Mouse (Mus musculus): Measurements from ENCODE around the gene Olfr228.
"Not testable (repeated sequence)": the region's sequence is repeated elsewhere in the genome, so short reads cannot be mapped to it uniquely, and the experiment has no call there.

Olfr228 gene

DNA sequence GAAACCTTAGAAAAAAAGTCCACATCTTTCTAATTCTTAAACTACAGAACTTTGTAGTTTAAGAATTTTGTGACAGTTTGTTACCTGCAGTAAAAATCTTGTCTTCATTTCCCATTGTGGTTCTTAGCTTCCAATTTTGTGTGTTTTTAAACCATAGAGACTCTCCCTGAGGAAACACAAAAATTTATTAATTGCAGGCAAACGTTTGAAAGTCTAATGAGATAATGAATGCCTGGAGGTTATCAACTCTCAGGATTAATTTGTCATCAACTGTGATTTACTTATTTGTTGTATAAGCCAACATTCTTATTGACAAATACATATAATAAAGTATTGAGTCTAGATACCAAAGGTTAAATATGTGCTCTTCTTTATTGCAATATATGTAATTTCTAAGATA, at the start of gene Olfr228:
Olfr228 (minus strand) TSS at position 101 of the 400 bp plus-strand sequence.
- DNase-seq = no peak

DNA sequence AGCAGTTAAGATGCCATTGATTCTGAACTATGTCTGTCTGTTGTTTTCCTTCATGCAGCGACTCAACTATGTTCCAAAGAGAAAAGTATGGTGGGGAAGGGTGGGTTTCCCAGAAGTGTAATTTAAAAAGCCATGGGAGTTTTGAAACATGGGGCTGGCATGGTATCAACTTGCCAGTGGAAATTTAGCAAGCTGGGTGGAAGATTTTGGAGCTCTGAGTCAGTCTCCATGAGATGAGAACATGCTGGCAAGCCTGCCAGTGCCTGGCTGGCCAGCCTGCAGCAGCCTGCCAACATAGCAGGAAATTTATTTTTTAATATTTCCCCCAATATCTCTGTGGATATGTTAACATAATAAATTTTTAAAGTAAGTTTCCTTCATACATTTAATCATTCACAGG, 43.8 kb upstream of the Olfr228 start:
- DNase-seq = no peak

DNA sequence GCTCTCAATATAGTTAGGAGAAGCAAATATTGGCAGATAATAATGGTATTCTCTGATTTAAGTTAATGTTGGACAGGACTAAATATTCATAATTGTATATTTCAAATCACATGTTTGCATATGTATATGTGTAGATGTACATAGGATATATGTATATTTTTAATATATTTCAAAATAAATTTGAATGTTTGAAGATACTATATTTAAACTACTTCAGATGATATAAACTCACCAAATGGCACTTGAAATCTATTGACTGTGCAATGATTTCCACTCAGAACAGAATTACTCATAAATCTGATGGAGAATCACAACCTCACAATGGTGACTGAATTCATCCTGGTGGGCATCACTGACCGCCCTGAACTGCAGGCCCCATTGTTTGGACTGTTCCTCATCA, 21.0 kb upstream of the Olfr228 start, which contains the start of gene Olfr1076:
Olfr1076 (plus strand) TSS at position 301 of the 400 bp plus-strand sequence.
- no peak for DNase-seq

DNA sequence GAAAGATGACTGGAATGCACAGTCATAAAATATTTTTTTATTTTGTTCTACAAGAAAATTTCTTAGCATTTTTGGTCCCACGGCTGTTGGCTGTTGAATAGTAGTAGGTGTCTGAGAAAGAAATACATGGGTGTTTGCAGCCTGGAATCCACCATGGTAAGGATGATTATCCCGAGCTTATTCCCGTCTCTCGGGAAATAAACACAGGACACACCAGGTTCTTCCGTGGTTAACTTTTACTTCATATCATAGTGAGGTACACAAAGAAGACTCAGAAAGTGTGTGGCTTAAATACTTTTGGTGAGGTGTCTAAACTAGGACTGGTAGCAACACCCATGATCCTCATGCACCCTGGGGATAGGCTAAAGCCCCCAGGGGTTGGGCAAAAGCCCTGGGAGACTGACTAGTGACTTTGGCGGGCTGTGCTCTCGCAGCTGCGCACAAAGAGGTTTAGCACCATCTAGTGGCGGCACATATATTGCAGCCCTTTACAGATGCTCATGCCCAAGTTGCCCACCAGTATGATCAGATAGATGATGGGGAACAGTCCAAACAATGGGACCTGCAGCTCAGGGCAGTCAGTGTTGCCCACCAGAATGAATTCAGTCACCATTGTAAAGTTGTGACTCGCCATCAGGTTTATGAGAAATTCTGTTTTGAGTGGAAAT, 22.6 kb downstream of the Olfr228 start:
- DNase-seq = peak; percentile 86

DNA sequence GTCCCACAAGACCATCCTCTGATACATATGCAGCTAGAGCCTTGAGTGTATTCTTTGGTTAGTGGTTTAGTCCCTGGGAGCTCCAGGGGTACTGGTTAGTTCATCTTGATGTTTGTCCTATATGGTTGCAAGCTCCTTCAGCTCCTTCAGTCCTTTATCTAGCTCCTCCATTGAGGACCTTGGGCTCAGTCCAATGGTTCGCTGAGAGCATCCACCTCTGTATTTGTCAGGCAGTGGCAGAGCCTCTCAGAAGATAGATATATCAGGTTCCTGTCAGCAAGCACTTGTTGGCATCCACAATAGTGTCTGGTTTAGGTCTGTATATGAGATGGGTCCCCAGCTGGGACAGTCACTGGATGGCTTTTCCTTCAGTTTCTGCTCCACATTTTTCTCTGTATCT, 26.8 kb downstream of the Olfr228 start:
- DNase-seq = peak; percentile 39

DNA sequence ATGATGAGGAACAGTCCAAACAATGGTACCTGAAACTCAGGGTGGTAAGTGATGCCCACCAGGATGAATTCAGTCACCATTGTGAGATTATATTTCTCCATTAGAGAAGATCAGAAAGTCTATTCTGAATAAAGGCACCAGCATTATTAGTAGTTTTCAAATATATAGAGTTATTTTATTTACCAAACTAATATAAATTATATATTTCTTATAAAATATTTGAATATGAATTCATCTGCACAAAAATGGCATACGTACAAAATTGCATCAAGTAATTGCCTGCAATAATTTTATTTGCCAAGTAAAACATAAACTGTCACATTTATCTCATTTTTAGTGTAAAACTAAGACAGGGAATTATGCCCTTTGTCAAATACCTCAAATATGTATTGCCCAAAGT, 31.0 kb downstream of the Olfr228 start, which contains the start of gene Olfr1066:
Olfr1066 (minus strand) TSS at position 101 of the 400 bp plus-strand sequence.
- DNase-seq = no peak

DNA sequence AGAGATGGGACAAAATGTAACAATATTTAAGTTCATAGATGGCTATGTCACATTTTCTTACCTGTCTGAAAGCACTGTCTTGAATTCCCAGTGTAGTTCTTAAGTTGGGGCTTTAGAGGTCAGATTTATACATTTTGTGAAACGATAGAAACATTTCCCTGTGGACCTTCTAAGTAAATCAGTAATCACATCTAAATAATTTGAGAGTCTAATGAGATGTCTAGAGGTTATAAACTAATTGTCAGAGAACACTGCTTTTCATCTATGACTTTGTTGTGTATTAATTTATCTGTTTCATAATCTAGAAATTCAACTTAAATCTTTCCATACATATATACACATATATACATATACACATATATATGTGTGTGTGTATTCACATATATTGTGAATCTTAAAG, 36.7 kb downstream of the Olfr228 start, which contains the start of gene Olfr1065:
Olfr1065 (minus strand) TSS at position 101 of the 400 bp plus-strand sequence.
- not testable (repeated sequence) for DNase-seq

DNA sequence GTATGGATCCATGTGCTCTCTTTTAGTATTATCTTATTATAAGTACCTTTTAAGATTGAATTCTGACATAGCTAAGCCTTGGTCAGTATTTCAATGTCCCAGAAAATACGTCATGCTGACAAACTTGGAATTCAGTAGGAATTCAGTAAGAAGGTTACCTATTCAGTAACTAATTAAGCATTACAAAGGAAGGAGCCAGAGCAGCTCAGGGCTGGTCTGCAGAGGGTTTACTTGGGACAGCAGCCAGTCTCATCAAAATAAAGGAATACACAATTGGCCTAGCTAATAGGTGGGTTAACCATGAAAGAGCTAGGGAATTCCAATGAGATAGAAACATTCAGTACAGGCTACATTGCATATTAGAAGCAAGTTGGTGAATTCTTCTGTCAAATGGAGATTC, 45.1 kb downstream of the Olfr228 start:
- DNase-seq = not testable (repeated sequence)
